Mouse (Mus musculus) midbrain, embryonic 16.5 days (tissue): ENCODE measurements around the gene Lcn10. TPM values are rescaled to one million over a fixed set of nuclear protein-coding genes. Genes with fewer than 3 reads are reported as not detected.

ENCODE experiments used
- ATAC-seq: fragments of 200-750 bp; cut with Nextera tagmentation; 2 replicates; pipeline ENCODE4 v1.8.0; 2017; ENCODE audit warnings: moderate TSS enrichment
- H3K27ac ChIP-seq: fragments of 300-500 bp; sonication (generic); 2 replicates; pipeline ENCODE4 v1.5.1; 2014; ENCODE audit warnings: mild to moderate bottlenecking, low read length, mixed read lengths
- H3K27me3 ChIP-seq: fragments of 300-500 bp; sonication (generic); 2 replicates; pipeline ENCODE4 v1.6.1; 2014; ENCODE audit warnings: low read depth, low read length, mixed read lengths; ENCODE audit not compliant: control insufficient read depth, insufficient read depth
- H3K36me3 ChIP-seq: fragments of 300-500 bp; sonication (generic); 2 replicates; pipeline ENCODE4 v1.6.1; 2014; ENCODE audit warnings: mild to moderate bottlenecking, low read length, moderate library complexity, mixed read lengths; ENCODE audit not compliant: control insufficient read depth, insufficient read depth
- H3K4me1 ChIP-seq: fragments of 300-500 bp; sonication (generic); 2 replicates; pipeline ENCODE4 v1.6.1; 2014; ENCODE audit warnings: mild to moderate bottlenecking, low read length, mixed read lengths; ENCODE audit not compliant: control insufficient read depth, insufficient read depth
- H3K4me2 ChIP-seq: fragments of 300-500 bp; sonication (generic); 2 replicates; pipeline ENCODE4 v1.6.1; 2014; ENCODE audit warnings: mild to moderate bottlenecking, low read length, mixed read lengths
- H3K4me3 ChIP-seq: fragments of 300-500 bp; sonication (generic); 2 replicates; pipeline ENCODE4 v1.5.1; 2014; ENCODE audit warnings: low read depth, mild to moderate bottlenecking, low read length, moderate library complexity, mixed read lengths
- H3K9ac ChIP-seq: fragments of 300-500 bp; sonication (generic); 2 replicates; pipeline ENCODE4 v1.6.1; 2014; ENCODE audit warnings: low read depth, low read length, mixed read lengths
- H3K9me3 ChIP-seq: fragments of 300-500 bp; sonication (generic); replicated peaks from 2 replicates; pipeline ENCODE4 v1.6.1; 2014; ENCODE audit warnings: mild to moderate bottlenecking, low read length, mixed read lengths; ENCODE audit not compliant: control insufficient read depth, poor library complexity, severe bottlenecking
- whole genome bisulfite sequencing: fragments of 180-500 bp; shearing (Covaris S2); extraction: QIAGEN DNeasy Blood & Tissue Kit; methylation state at CpG from one replicate; pipeline ENCODE4 v1.1.7; 2014; 5-methylcytosine and 5-hydroxymethylcytosine counted together
- polyA plus RNA-seq: library from polyadenylated mRNA; unstranded; fragments of >200 nt; fragmentation: Nextera tagmentation; extraction: Ambion mirVana; gene quantifications from 2 replicates; pipeline ENCODE4 v1.2.1, GENCODE M21; 2015

Gene Lcn10
- polyA plus RNA-seq, 1 experiment from 2014 or later, result not detected

- H3K9me3 ChIP-seq, result no peaks in the 10 kb centered on the region
- no peak overlapping the region for H3K4me2 ChIP-seq
- no peaks in the 10 kb centered on the region for H3K36me3 ChIP-seq
- WGBS, result 92% methylated on average over 6 of the region's 6 CpGs
- no peaks in the 10 kb centered on the region for H3K4me1 ChIP-seq
- H3K27me3 ChIP-seq, result no peaks in the 10 kb centered on the region
- no peak overlapping the region for H3K9ac ChIP-seq
- H3K27ac ChIP-seq, result no peak overlapping the region
- H3K4me3 ChIP-seq, result no peak overlapping the region
- ATAC-seq, result no peak
Measured at GRCm38 (mm10) chr2:25661245-25661970, 21.1 kb upstream of the Lcn10 start.

- no peak for ATAC-seq
- Histone ChIP-seq H3K4me1 (no peaks in the 10 kb centered on the region), H3K9ac (no peak overlapping the region), H3K27ac (no peak overlapping the region), H3K9me3 (no peaks in the 10 kb centered on the region), H3K4me2 (no peak overlapping the region), H3K36me3 (no peaks in the 10 kb centered on the region), H3K27me3 (no peaks in the 10 kb centered on the region), H3K4me3 (no peak overlapping the region)
- WGBS, result 77% methylated on average over 1 of the region's 1 CpGs
Measured at GRCm38 (mm10) chr2:25663511-25663910, 19.0 kb upstream of the Lcn10 start.

DNA sequence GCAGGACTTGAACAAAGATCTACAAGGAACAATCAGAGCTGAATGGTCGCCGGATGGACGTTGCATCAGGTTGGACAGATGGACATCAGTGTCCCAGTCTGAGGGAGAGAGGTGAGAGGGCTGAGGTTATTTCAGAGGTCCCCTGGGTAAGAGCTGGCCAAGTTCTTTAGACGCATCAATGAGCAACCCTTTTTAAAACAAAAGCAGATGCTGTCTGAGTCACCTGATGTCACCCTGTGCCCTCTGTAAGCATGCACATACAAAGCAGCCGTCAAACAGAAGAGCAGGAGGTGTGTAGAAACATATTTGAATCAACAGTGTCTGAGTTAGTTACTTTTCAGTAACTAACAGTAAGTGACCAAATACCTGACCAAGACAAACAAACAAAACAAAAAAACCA, 18.4 kb upstream of the Lcn10 start:
- Histone ChIP-seq H3K4me3 (no peak overlapping the region), H3K9ac (no peak overlapping the region), H3K4me2 (no peak overlapping the region), H3K9me3 (no peaks in the 10 kb centered on the region), H3K27ac (no peak overlapping the region), H3K27me3 (no peaks in the 10 kb centered on the region), H3K4me1 (no peaks in the 10 kb centered on the region), H3K36me3 (no peaks in the 10 kb centered on the region)
- ATAC-seq, result no peak
- 84% methylated on average over 5 of the region's 5 CpGs for WGBS

DNA sequence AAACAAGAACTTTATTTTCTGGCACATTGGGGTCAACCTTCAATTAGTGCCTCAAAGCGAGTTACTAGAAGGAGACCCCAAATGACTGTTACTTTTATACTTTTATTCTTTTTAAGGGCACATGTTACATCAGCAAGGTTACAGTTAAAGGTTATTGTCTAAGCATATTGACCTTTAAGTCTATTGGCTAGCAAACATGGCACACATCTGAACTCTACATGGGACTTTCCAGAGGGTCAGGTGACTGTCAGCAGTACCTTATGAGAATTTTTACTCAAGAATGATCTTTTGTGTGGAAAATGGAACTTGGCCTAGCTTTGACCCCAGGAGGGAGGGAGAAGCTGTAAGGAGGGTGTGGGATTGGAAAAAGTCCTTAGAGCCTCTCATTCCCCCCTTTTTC, 16.0 kb upstream of the Lcn10 start:
- H3K27me3 ChIP-seq, result no peaks in the 10 kb centered on the region
- H3K4me3 ChIP-seq, result no peak overlapping the region
- no peak overlapping the region for H3K4me2 ChIP-seq
- WGBS, result 73% methylated on average over 1 of the region's 1 CpGs
- H3K36me3 ChIP-seq, result no peaks in the 10 kb centered on the region
- no peak overlapping the region for H3K27ac ChIP-seq
- no peak for ATAC-seq
- no peaks in the 10 kb centered on the region for H3K4me1 ChIP-seq
- no peaks in the 10 kb centered on the region for H3K9me3 ChIP-seq
- no peak overlapping the region for H3K9ac ChIP-seq

DNA sequence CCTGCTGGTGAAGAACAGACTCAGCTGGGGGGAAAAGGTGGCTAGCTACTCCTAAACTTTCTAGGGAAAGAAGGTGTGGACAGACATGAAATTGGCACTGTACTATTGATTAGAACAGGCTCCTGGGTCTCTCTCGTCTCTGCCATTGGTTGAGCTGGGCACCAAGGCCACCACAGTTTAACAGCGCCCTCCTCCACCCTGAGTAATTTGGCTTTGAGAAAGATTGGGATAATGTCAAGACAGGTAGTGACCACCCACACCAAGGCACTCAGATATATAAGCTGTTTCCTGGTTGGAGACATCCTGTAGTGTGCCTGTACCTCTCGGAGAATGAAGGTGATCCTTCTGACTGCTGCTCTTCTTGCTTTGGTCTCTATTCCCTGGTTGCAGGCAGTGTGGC, 6.0 kb upstream of the Lcn10 start, which contains the start of gene Lcn6:
Lcn6 (plus strand) TSS at position 301 of the 400 bp plus-strand sequence.
- ATAC-seq, result no peak

GRCm38 (mm10) chr2:25679559-25679958, 3.0 kb upstream of the Lcn10 start:
- ATAC-seq, result no peak
- Histone ChIP-seq H3K27ac (no peak overlapping the region), H3K27me3 (no peaks in the 10 kb centered on the region), H3K4me1 (no peaks in the 10 kb centered on the region), H3K4me3 (no peak overlapping the region), H3K9me3 (no peaks in the 10 kb centered on the region), H3K9ac (no peak overlapping the region), H3K36me3 (no peaks in the 10 kb centered on the region), H3K4me2 (no peak overlapping the region)
- 82% methylated on average over 6 of the region's 6 CpGs for WGBS

More for the DNA sequence above, 6.0 kb upstream of the Lcn10 start, which contains the start of gene Lcn6:
- Histone ChIP-seq H3K4me1 (no peaks in the 10 kb centered on the region), H3K36me3 (no peaks in the 10 kb centered on the region), H3K4me2 (no peak within 1 kb of the TSS), H3K27ac (no peak within 1 kb of the TSS), H3K9me3 (no peaks in the 10 kb centered on the region), H3K9ac (no peak within 1 kb of the TSS), H3K4me3 (no peak within 1 kb of the TSS), H3K27me3 (no peaks in the 10 kb centered on the region)
- WGBS, result 98% methylated on average over 3 of the region's 3 CpGs

- H3K4me2 ChIP-seq, result no peak overlapping the region
- WGBS, result 64% methylated on average over 3 of the region's 4 CpGs
- ATAC-seq, result no peak
- no peaks in the 10 kb centered on the region for H3K36me3 ChIP-seq
- H3K9me3 ChIP-seq, result no peaks in the 10 kb centered on the region
- H3K4me1 ChIP-seq, result no peaks in the 10 kb centered on the region
- no peak overlapping the region for H3K9ac ChIP-seq
- H3K27ac ChIP-seq, result no peak overlapping the region
- H3K27me3 ChIP-seq, result no peaks in the 10 kb centered on the region
- no peak overlapping the region for H3K4me3 ChIP-seq
Measured at GRCm38 (mm10) chr2:25686941-25687340, 4.4 kb downstream of the Lcn10 start.

- Histone ChIP-seq H3K36me3 (no peaks in the 10 kb centered on the region), H3K9ac (no peak overlapping the region), H3K9me3 (no peaks in the 10 kb centered on the region), H3K4me1 (no peaks in the 10 kb centered on the region), H3K27ac (no peak overlapping the region), H3K4me2 (no peak overlapping the region), H3K27me3 (no peaks in the 10 kb centered on the region), H3K4me3 (no peak overlapping the region)
- no peak for ATAC-seq
Measured at GRCm38 (mm10) chr2:25694605-25695004, 12.1 kb downstream of the Lcn10 start.

DNA sequence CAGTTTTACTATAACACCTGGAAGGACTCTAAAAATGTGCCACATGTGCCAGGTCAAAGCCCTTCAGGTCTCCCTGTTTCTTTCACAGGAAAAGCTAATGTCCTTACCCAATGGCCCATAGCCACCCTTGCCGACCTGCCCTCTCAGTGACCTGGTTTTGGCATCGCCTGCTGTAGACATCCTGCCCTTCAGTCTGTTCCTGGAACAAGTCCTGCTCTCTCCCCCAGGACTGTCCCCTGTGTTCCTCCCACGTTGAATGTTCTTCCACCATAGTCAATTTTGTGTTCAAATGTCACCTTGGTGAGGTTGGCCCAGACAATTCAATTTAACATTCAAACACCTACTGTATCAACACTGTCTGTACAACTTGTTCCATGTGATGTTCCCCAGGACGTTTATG, 14.4 kb downstream of the Lcn10 start:
- Histone ChIP-seq H3K36me3 (no peaks in the 10 kb centered on the region), H3K27ac (no peak overlapping the region), H3K4me3 (no peak overlapping the region), H3K9ac (no peak overlapping the region), H3K27me3 (no peaks in the 10 kb centered on the region), H3K4me1 (no peaks in the 10 kb centered on the region), H3K9me3 (no peaks in the 10 kb centered on the region), H3K4me2 (no peak overlapping the region)
- no peak for ATAC-seq
- 75% methylated on average over 4 of the region's 4 CpGs for WGBS
